Mouse (Mus musculus) layer of hippocampus, adult 2 months (tissue): ENCODE results near the gene Serpinh1. TPM values are rescaled to one million over a fixed set of nuclear protein-coding genes. Genes with fewer than 3 reads are reported as not detected.

ENCODE experiments used
- DNase-seq, 2 experiments: peaks; one replicate each; pipeline ENCODE4 v3.0.0; 2022; ENCODE audit warnings: low spot score in 2 of 2
- H3K27ac ChIP-seq: fragments of 200-600 bp; 2 replicates; pipeline ENCODE4 v1.8.1; 2022
- H3K4me3 ChIP-seq: fragments of 200-600 bp; 2 replicates; pipeline ENCODE4 v1.8.1; 2022; ENCODE audit warnings: mild to moderate bottlenecking
- CTCF ChIP-seq: fragments of 200-600 bp; conservative IDR thresholded peaks from 2 replicates; pipeline ENCODE4 v1.8.1; 2022; ENCODE audit warnings: antibody characterized with exemption, mild to moderate bottlenecking, moderate library complexity
- total RNA-seq, 2 experiments: library from RNA; stranded (reverse); gene quantifications; 2 replicates each; pipeline ENCODE4 v1.2.3; 2021

Serpinh1 gene
- total RNA-seq, 2 experiments from 2014 or later, result 20.7 to 21.1 TPM

DNA sequence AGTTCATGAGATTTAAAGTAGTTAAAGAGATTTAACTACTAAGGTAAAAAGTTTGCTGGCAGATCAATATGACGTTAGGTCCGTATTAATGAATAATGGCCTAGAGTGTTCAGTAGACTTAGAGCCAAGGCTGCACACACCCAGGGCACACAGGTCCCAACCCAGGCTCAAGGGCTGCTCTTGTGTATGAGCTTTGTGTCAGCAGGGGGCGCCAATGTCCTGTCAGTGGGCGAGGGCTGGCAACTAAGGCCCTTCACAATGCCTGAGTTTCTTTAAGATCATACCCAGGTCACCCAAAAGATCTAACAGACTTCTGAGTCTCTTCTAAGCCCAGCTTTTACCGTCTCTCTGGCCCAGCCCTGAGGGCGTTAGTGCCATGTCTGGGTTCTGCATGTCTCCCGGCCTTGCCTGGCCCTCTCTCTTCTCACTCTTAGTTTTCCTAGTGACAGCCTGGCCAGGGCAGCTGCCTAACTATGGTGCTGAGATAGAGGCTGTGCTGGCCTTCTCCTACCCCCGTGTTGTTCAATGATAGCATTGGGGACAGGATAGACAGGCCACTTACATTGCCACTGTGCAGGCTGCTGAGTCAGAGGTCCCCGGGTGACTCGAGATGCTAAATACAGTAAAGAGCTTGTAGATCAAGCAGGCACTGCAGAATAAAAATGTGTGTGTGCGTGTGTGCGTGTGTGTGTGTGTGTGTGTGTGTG, 20.1 kb downstream of the Serpinh1 start:
- no peak overlapping the region for H3K27ac ChIP-seq
- peak; percentile 44 to 81 for DNase-seq
- no peak overlapping the region for H3K4me3 ChIP-seq
- TF ChIP-seq CTCF, result peak; percentile 91

DNA sequence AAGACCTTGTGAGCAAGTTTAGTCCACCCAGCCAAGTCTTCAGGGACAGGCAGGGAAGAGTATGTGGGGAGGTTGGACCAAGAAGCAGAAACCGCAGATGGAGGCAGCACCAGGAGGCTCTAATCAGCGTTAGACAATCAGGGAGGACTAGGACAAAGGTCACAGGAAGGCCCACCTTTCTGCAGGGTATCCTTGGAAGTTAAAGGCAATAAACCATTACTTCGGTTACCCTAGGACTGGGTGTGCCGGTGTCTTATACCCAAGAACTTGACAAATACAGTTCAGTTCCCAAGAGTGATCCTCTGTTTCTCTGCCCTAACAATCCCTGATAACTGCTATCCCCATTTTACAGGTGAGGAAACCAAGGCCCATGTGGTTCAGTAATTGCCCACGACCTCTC, 23.0 kb downstream of the Serpinh1 start:
- H3K4me3 ChIP-seq, result no peak overlapping the region
- no peak overlapping the region for H3K27ac ChIP-seq
- no peak for DNase-seq
- TF ChIP-seq CTCF, result no peak

DNA sequence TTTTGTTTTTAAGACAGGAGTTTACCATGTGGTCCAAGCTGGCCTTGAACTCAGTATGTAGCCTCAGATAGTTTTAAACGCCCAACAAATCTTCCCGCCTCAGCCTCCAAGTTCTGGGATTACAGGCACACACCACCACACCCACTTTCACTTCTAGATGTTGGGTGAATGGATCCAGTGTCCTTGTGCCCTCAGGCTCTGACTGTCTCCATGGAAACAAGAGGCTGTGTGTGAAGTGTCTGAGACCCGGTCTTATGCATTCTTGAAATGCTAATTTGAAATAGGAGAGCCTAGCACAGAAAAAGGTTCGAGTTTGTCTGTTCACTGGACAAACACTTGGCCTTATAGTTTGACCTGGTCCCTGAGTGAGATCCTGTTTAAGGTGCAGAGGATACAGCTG, 24.2 kb downstream of the Serpinh1 start:
- Histone ChIP-seq H3K27ac (no peak overlapping the region), H3K4me3 (no peak overlapping the region)
- DNase-seq, result no peak
- TF ChIP-seq CTCF, result no peak

DNA sequence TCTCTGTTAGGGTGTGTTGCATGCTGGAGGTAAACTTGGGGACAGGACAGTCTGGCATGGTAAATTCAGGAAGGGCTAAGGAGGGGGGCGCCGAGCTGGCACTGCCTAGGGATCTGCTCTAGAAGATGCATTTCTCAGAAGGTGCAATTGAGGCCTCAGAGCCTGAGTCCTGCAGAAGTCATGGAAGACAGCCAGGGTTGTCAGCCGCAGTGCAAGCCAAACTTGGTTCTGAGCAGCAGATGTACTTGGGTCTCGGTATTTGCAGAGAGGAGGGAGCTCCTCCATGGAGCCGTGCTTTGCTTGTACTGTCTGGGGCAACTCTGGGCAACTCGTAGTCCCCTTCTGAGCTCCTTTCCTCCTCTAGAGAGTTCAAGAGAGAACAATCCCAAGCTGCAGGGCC, 26.9 kb downstream of the Serpinh1 start:
- DNase-seq, result no peak
- TF ChIP-seq CTCF, result no peak
- H3K27ac ChIP-seq, result no peak overlapping the region
- no peak overlapping the region for H3K4me3 ChIP-seq

DNA sequence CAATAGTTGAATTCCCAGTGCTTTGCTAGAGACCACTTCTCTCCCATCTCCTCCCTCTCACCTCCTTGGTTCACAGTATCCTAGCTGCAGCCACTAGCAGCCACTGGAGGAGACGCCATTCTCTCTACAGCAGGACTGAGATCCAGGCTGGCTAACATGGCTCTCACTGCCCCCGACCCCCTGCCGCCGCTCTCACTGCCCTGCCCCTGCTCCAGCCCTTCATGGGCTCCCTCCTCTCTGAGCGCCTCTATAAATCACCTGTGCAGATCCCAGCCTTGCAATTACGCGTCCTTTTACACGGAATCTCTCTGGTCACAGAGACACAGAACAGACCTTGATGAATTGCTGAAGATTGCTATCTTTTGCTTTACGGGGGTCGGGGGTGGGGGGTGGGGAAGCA, 28.2 kb downstream of the Serpinh1 start:
- no peak for TF ChIP-seq CTCF
- no peak overlapping the region for H3K27ac ChIP-seq
- DNase-seq, result no peak
- H3K4me3 ChIP-seq, result no peak overlapping the region

DNA sequence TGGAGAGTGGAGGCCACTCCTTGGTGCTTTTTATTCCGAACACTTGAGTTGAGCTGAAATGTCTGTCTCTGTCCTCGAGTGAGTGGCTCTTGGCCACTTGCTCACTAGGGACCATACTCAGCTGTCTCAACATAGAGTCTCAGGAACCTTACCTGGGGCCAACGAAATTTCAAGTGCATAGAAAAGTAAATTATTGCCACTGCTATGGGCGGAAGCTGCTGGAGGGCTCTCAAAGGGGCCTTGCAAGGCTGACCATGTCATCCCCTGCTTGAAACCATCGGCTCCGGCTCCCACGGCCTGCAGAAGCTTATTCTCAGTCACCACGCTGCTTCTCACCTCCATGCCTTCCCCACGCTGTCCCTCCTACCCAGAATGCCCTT, 29.7 kb downstream of the Serpinh1 start:
- Histone ChIP-seq H3K4me3 (no peak overlapping the region), H3K27ac (no peak overlapping the region)
- TF ChIP-seq CTCF, result no peak
- no peak for DNase-seq

DNA sequence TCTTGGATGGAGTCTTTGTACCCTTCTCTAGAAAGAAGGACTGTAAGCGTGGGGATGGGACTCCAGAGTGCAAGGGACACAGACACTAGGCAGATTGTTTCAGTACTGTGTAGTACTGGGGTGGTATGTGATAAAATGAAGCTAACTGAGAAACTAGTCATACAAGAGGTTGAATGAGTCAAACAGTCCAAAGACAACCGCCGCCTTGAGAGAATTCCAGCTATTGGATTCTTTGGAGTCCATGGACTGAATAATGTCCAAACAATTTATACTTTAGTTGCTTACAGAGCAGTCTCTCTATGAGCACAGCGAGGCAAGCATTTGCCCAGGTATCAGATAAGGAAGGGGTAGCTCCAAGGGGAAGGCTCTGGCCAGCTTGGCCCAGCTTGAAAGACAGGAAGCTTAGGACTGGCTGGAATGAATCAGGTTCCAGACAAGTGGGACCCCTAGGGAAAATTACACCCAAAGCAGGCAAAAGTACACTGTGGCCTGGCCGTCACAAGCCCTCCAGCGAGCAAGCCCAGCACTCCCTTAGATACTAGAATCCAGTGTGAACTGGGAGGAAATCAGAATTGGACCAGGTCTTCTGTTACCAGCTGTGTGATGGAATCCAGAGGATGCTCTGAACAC, 30.2 kb downstream of the Serpinh1 start:
- DNase-seq, result no peak
- TF ChIP-seq CTCF, result no peak
- Histone ChIP-seq H3K4me3 (no peak overlapping the region), H3K27ac (no peak overlapping the region)

DNA sequence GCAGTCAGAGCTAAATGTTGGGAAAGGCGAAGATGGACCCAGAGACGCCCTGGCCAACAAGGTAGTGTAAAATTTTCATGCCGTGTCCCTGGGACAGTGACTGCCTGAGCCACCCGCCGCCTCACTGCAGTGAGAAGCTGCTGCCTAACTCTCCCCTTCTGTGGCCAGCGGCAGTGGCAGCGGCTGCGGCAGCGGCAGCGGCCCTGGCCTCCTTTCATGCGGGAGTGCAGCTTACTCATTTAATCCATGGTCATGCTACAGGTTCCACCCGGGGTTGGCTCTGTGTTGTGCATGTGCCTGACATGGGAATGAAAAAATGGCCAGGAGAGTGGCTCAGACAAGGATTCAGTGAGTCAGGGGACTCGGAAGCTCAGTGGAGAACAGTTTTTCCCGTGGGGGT, 32.5 kb downstream of the Serpinh1 start:
- TF ChIP-seq CTCF, result no peak
- no peak for DNase-seq
- Histone ChIP-seq H3K4me3 (no peak overlapping the region), H3K27ac (no peak overlapping the region)

DNA sequence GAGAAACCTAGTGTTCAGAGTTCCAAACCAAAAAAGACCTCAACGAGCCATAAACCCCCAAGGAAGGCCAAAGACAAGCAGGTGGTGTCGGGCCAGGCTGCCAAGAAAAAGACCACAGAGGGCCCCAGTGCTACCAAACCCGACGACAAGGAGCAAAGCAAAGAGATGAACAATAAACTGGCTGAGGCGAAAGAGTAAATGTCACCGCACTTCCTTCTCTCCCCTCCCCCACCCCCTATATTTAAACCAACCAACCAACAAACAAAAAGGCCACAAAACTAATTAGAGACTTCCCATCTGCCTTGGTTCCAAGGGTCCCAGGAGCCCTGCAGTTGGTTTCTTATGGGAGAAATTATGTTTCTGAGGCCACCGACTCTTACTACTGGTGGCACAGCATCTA, 35.6 kb downstream of the Serpinh1 start:
- no peak overlapping the region for H3K4me3 ChIP-seq
- no peak overlapping the region for H3K27ac ChIP-seq
- DNase-seq, result no peak
- no peak for TF ChIP-seq CTCF

DNA sequence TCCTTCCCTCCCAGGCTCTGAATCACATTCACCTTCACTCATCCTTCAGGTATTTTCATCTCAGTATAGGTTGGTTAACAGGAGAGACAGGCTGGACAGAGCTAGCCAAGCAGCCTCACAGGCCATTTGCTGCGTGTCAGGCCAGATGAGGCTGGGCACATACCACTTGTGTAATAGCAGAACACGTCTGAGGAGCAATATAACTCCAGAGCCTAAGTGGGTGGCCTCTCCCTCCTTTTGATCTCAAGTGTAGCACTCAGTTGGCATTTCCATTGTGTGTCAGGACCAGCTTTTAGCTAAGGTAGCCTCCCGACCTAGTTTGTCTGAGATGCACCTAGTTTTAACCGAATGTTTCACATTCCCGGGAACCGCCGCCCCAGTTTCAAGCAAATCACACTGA, 36.8 kb downstream of the Serpinh1 start:
- no peak for TF ChIP-seq CTCF
- DNase-seq, result no peak
- H3K4me3 ChIP-seq, result no peak overlapping the region
- no peak overlapping the region for H3K27ac ChIP-seq

DNA sequence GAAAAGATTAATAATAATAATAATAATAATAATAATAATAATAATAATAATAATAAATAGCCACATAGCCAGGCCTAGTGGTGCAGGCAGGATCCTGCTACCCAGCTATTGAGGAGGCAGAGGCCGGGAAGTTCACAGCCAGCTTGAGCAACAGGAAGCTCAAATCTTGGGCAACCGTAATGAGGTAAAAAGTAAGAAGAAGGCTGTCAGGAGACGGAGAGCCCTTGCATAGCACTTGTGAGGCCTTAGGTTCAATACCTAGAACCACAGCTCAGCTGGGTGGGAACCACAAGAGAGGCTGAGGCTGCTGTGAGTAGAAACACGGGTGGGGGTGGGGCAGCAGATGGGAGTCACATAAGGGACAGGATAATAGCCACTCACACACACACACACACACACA, 38.5 kb downstream of the Serpinh1 start:
- DNase-seq, result no peak
- TF ChIP-seq CTCF, result no peak
- Histone ChIP-seq H3K27ac (no peak overlapping the region), H3K4me3 (no peak overlapping the region)

DNA sequence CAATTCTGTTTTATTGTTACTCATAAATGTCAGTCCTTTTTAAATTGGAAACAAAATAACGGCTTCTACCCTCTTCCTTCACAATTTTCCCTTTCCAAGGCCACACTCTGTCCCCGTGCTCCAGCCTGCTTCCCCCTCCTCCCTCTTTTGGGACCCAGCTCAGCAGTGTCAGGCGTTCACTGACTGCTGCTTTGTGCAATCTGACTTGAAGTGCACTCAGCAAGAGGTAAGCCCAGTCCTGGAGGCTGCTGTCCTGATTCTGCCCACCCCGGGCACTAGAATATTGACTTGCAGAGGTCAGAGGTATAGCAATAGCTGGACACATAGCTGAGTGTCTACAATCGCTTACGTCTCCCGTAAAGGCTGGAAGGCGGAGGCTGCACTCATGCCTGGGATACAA, 39.8 kb downstream of the Serpinh1 start:
- H3K27ac ChIP-seq, result no peak overlapping the region
- DNase-seq, result no peak
- no peak overlapping the region for H3K4me3 ChIP-seq
- TF ChIP-seq CTCF, result no peak

DNA sequence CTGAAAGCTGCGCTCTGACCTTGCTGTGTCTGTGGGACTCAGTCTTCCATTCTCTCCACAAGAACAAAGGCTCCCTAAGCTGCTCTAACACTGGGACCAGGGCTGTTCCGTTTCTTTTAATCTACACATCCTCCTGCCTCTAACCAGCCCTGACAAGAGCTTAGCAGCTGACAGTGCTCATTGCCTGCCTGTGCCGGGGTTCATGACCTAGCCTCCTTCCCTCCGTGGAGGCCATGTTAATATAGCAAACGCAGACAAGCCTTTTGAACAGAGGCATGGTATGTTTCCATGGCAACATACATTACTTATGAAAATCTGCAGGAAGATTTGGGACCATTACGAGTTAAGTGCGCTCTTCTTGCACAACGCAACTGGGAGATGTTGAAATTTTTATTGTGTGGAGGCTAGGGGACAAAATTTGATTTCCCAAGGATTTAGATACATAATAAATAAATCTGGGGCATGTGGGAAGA, 40.3 kb downstream of the Serpinh1 start:
- Histone ChIP-seq H3K27ac (0 out of 2 replicates have a peak overlapping the region, but pooled peaks have one; percentile 23), H3K4me3 (no peak overlapping the region)
- no peak for DNase-seq
- TF ChIP-seq CTCF, result no peak

DNA sequence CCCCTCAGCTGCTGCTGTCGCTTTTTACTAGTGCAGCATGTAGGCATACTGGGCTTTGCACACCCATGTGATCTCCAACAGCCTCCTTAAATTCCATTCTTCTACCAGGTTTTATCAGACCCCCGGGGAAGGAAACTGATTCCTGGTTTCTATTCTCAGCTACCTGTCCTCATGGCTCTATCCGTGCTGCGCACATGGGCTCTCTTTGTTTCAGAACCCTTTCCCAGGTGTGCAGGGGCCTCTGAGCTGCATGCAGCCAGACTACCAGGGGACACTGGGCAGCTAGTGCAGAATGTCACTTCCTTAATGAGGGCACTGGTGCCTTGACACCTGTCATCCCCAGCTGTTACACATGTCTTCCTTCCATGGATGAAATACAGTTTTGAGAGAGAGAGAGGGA, 41.0 kb downstream of the Serpinh1 start:
- TF ChIP-seq CTCF, result no peak
- no peak overlapping the region for H3K27ac ChIP-seq
- H3K4me3 ChIP-seq, result no peak overlapping the region
- no peak for DNase-seq
